Mouse (Mus musculus): ENCODE measurements around the gene Ccnb3.

- TF ChIP-seq HCFC1 (IDR thresholded peaks at IDR 0.05; ENCODE audit: borderline replicate concordance, insufficient read depth, low read length), result no peak
- no peak for TF ChIP-seq MAFK (IDR thresholded peaks at IDR 0.05; ENCODE audit: insufficient read depth, low read depth, low read length)
Observed at GRCm38 (mm10) chrX:7085878-7086277, 44.5 kb upstream of the Ccnb3 start.
